Mouse (Mus musculus) liver, adult 2 months (tissue): ENCODE data around the gene Gm20538.

ENCODE experiments used
- CTCF ChIP-seq: fragments of 200-500 bp; IDR thresholded peaks from 2 replicates; pipeline ENCODE4 v1.5.1; 2011; ENCODE audit warnings: low read depth, low read length, control low read depth
- POLR2A ChIP-seq: fragments of 200-500 bp; IDR thresholded peaks from 2 replicates; pipeline ENCODE4 v1.6.1; 2011; ENCODE audit warnings: low read length, control low read depth; ENCODE audit not compliant: insufficient read depth; ENCODE audit errors: extremely low read depth

GRCm38 (mm10) chr19:44514521-44515451, 37.8 kb downstream of the Gm20538 start:
- no peak for TF ChIP-seq CTCF
- TF ChIP-seq POLR2A: no peak
